Mouse (Mus musculus): Measurements from ENCODE around the gene Sugt1. TPM values are rescaled to one million over a fixed set of nuclear protein-coding genes. Genes with fewer than 3 reads are reported as not detected.
A peak's percentile ranks its signal among the peaks of the same experiment; 100 is the strongest.

Sugt1 gene
- total RNA-seq, 2 experiments from 2014 or later = 89.6 to 95.4 TPM

- DNase-seq (ENCODE audit: low spot score in 2 of 2) = peak in 1 of 2 experiments; percentile 48
These were observed 85.9 kb downstream of the Sugt1 start for GRCm38 (mm10) chr14:79673083-79674013.

GRCm38 (mm10) chr14:79677108-79677753 is 89.7 kb downstream of the Sugt1 start:
- no peak for DNase-seq (ENCODE audit: low spot score in 2 of 2)

- peak in 1 of 2 experiments; percentile 35 for DNase-seq (ENCODE audit: low spot score in 2 of 2)
These were observed 90.6 kb downstream of the Sugt1 start for GRCm38 (mm10) chr14:79677891-79678687.

- no peak for DNase-seq (ENCODE audit: low spot score in 2 of 2)
These were observed 93.2 kb downstream of the Sugt1 start for GRCm38 (mm10) chr14:79680652-79681051.

Small RNAs within 50 kb of the gene (microRNA-seq; reads per million reads assigned to microRNA genes)
- gene Gm27857 = 0 reads per million in 2 experiments

Other genes with a start within 250 kb of the Sugt1 start
- gene Naa16, start 196.9 kb upstream of the Sugt1 start, total RNA-seq (2021) = 10 to 100 TPM; 10.6 to 14.5 TPM
- 1 to 10 TPM; 4.4 to 6.3 TPM for gene Mtrf1, start 189.9 kb upstream of the Sugt1 start, total RNA-seq (2021)
- gene Kbtbd7, start 161.2 kb upstream of the Sugt1 start, total RNA-seq (2021) = 10 to 100 TPM; 35.5 to 39.9 TPM
- 1 to 10 TPM; 1.5 to 1.6 TPM for gene Kbtbd6, start 135.9 kb upstream of the Sugt1 start, total RNA-seq (2021)
- 1 to 10 TPM; 6.0 to 6.1 TPM for gene Elf1, start 106.5 kb upstream of the Sugt1 start, total RNA-seq (2021)
- gene Wbp4, start 106.2 kb upstream of the Sugt1 start, total RNA-seq (2021) = 10 to 100 TPM; 49.7 to 51.2 TPM
- 1 to 10 TPM; 2.5 to 3.0 TPM for gene Cnmd, start 74.5 kb downstream of the Sugt1 start, total RNA-seq (2021)
- gene Pcdh8, start 183.6 kb downstream of the Sugt1 start, total RNA-seq (2021) = 10 to 100 TPM; 74.9 to 78.2 TPM